Mouse (Mus musculus) limb, embryonic 12.5 days (tissue): ENCODE data around the gene Fam161b. TPM values are rescaled to one million over a fixed set of nuclear protein-coding genes. Genes with fewer than 3 reads are reported as not detected.

ENCODE experiments used
- ATAC-seq: fragments of 200-750 bp; cut with Nextera tagmentation; 2 replicates; pipeline ENCODE4 v1.8.0; 2017; ENCODE audit warnings: low read depth, moderate TSS enrichment; ENCODE audit not compliant: insufficient number of reproducible peaks, insufficient read depth, low FRiP score, low TSS enrichment
- H3K27ac ChIP-seq: fragments of 300-500 bp; sonication (generic); 2 replicates; pipeline ENCODE4 v1.5.1; 2016; ENCODE audit warnings: mild to moderate bottlenecking, moderate library complexity
- H3K27me3 ChIP-seq: fragments of 300-500 bp; sonication (generic); 2 replicates; pipeline ENCODE4 v1.6.1; 2016; ENCODE audit warnings: mild to moderate bottlenecking, moderate library complexity
- H3K36me3 ChIP-seq: fragments of 300-500 bp; sonication (generic); 2 replicates; pipeline ENCODE4 v1.6.1; 2016; ENCODE audit warnings: mild to moderate bottlenecking, moderate library complexity
- H3K4me1 ChIP-seq: fragments of 300-500 bp; sonication (generic); replicated peaks from 2 replicates; pipeline ENCODE4 v1.6.1; 2016
- H3K4me2 ChIP-seq: fragments of 300-500 bp; sonication (generic); 2 replicates; pipeline ENCODE4 v1.6.1; 2016; ENCODE audit warnings: mild to moderate bottlenecking, moderate library complexity
- H3K4me3 ChIP-seq: fragments of 300-500 bp; sonication (generic); replicated peaks from 2 replicates; pipeline ENCODE4 v1.5.1; 2016; ENCODE audit warnings: mild to moderate bottlenecking
- H3K9ac ChIP-seq: fragments of 300-500 bp; sonication (generic); replicated peaks from 2 replicates; pipeline ENCODE4 v1.6.1; 2016; ENCODE audit warnings: mild to moderate bottlenecking, moderate library complexity
- H3K9me3 ChIP-seq: fragments of 300-500 bp; sonication (generic); 2 replicates; pipeline ENCODE4 v1.6.1; 2016; ENCODE audit warnings: mild to moderate bottlenecking, moderate library complexity
- WGBS: fragments of 180-500 bp; shearing (Covaris S2); methylation state at CpG from one replicate; pipeline ENCODE4 v1.1.7; 2016; 5-methylcytosine and 5-hydroxymethylcytosine counted together
- polyA plus RNA-seq: library from polyadenylated mRNA; unstranded; fragments of >200 nt; fragmentation: Nextera tagmentation; extraction: Ambion mirVana; gene quantifications from 2 replicates; pipeline ENCODE4 v1.2.1, GENCODE M21; 2016

Fam161b gene
- polyA plus RNA-seq, 1 experiment from 2014 or later, result 4.0 TPM

- H3K4me1 ChIP-seq, result no peaks in the 10 kb centered on the region
- ATAC-seq, result no peak
- no peak overlapping the region for H3K27ac ChIP-seq
- no peaks in the 10 kb centered on the region for H3K27me3 ChIP-seq
- no peak overlapping the region for H3K9ac ChIP-seq
- H3K4me3 ChIP-seq, result no peak overlapping the region
- 84% methylated on average over 5 of the region's 5 CpGs for WGBS
- H3K9me3 ChIP-seq, result no peaks in the 10 kb centered on the region
- H3K36me3 ChIP-seq, result no peaks in the 10 kb centered on the region
- H3K4me2 ChIP-seq, result no peak overlapping the region
Observed at GRCm38 (mm10) chr12:84398629-84399028, 37.0 kb upstream of the Fam161b start.

DNA sequence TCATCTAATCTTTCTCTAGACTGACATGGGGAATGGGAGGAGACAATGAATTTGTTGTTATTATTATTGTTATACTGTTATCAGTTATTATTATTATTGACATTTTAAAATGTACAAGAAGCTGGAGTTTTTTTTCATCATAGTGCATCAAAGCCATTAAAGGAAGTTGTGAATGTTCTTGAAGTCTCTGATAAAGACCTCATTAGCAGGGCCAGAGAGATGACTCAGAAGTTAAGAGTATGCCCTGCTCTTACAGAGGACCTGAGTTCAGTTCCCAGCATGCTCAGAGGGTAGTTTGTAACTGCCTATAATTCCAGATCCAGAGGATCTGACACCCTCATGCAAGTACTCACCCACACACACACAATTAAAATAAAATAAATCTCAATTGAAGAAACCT, 36.1 kb upstream of the Fam161b start:
- Histone ChIP-seq H3K36me3 (no peaks in the 10 kb centered on the region), H3K27ac (no peak overlapping the region), H3K4me1 (no peaks in the 10 kb centered on the region), H3K4me2 (no peak overlapping the region), H3K27me3 (no peaks in the 10 kb centered on the region), H3K4me3 (no peak overlapping the region), H3K9ac (no peak overlapping the region), H3K9me3 (no peaks in the 10 kb centered on the region)
- ATAC-seq, result no peak

GRCm38 (mm10) chr12:84396947-84397679, 35.5 kb upstream of the Fam161b start:
- Histone ChIP-seq H3K27ac (no peak overlapping the region), H3K36me3 (no peaks in the 10 kb centered on the region), H3K4me3 (no peak overlapping the region), H3K9me3 (no peaks in the 10 kb centered on the region), H3K27me3 (no peaks in the 10 kb centered on the region), H3K4me2 (no peak overlapping the region), H3K9ac (no peak overlapping the region), H3K4me1 (no peaks in the 10 kb centered on the region)
- no peak for ATAC-seq
- WGBS, result 83% methylated on average over 14 of the region's 14 CpGs

DNA sequence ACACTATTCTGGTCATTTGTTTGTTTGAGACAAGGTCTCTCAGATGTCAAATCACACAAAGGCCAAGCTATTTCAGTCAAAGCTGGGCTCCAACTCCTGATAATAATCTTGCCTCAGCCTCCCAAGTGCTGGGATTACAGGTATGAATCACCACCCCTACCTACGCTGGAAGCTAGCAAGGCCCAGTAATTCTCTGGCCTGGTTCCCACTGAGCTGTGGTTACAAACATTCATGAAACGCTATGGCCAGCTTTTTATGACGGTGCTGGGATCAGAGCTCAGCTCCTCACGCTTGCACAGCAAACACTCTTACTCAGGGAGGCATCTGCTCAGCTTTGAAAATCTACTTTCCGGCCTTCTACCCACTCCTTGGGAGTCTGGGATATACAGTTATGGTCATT, 32.2 kb upstream of the Fam161b start:
- Histone ChIP-seq H3K27ac (no peak overlapping the region), H3K9ac (no peak overlapping the region), H3K9me3 (no peaks in the 10 kb centered on the region), H3K27me3 (no peaks in the 10 kb centered on the region), H3K36me3 (no peaks in the 10 kb centered on the region), H3K4me2 (no peak overlapping the region), H3K4me3 (no peak overlapping the region), H3K4me1 (no peaks in the 10 kb centered on the region)
- 82% methylated on average over 5 of the region's 5 CpGs for WGBS
- ATAC-seq, result no peak

GRCm38 (mm10) chr12:84392681-84393080, 31.0 kb upstream of the Fam161b start:
- ATAC-seq, result no peak
- 93% methylated on average over 4 of the region's 4 CpGs for WGBS
- Histone ChIP-seq H3K36me3 (no peaks in the 10 kb centered on the region), H3K4me1 (no peaks in the 10 kb centered on the region), H3K9me3 (no peaks in the 10 kb centered on the region), H3K27ac (no peak overlapping the region), H3K4me3 (no peak overlapping the region), H3K27me3 (no peaks in the 10 kb centered on the region), H3K4me2 (no peak overlapping the region), H3K9ac (no peak overlapping the region)

- H3K27me3 ChIP-seq, result no peaks in the 10 kb centered on the region
- H3K36me3 ChIP-seq, result no peaks in the 10 kb centered on the region
- H3K4me1 ChIP-seq, result no peaks in the 10 kb centered on the region
- H3K9ac ChIP-seq, result no peak overlapping the region
- no peaks in the 10 kb centered on the region for H3K9me3 ChIP-seq
- 71% methylated on average over 6 of the region's 6 CpGs for WGBS
- no peak for ATAC-seq
- no peak overlapping the region for H3K4me2 ChIP-seq
- no peak overlapping the region for H3K4me3 ChIP-seq
- H3K27ac ChIP-seq, result no peak overlapping the region
Observed at GRCm38 (mm10) chr12:84390336-84390735, 28.7 kb upstream of the Fam161b start.

- Histone ChIP-seq H3K4me1 (no peaks in the 10 kb centered on the region), H3K9ac (no peak overlapping the region), H3K27me3 (no peaks in the 10 kb centered on the region), H3K9me3 (no peaks in the 10 kb centered on the region), H3K4me2 (no peak overlapping the region), H3K27ac (no peak overlapping the region), H3K4me3 (no peak overlapping the region), H3K36me3 (peaks cover 4% of the 10 kb centered on the region; the same call in 1 of the 2 replicates)
- ATAC-seq, result no peak
- 76% methylated on average over 14 of the region's 14 CpGs for WGBS
Observed at GRCm38 (mm10) chr12:84388774-84389400, 27.3 kb upstream of the Fam161b start.

- no peaks in the 10 kb centered on the region for H3K9me3 ChIP-seq
- H3K4me1 ChIP-seq, result no peaks in the 10 kb centered on the region
- no peak overlapping the region for H3K4me3 ChIP-seq
- H3K4me2 ChIP-seq, result no peak overlapping the region
- H3K36me3 ChIP-seq, result peaks cover 4% of the 10 kb centered on the region; the same call in 1 of the 2 replicates
- ATAC-seq, result no peak
- no peaks in the 10 kb centered on the region for H3K27me3 ChIP-seq
- 90% methylated on average over 8 of the region's 8 CpGs for WGBS
- no peak overlapping the region for H3K9ac ChIP-seq
- H3K27ac ChIP-seq, result no peak overlapping the region
Observed at GRCm38 (mm10) chr12:84388097-84388496, 26.5 kb upstream of the Fam161b start.

DNA sequence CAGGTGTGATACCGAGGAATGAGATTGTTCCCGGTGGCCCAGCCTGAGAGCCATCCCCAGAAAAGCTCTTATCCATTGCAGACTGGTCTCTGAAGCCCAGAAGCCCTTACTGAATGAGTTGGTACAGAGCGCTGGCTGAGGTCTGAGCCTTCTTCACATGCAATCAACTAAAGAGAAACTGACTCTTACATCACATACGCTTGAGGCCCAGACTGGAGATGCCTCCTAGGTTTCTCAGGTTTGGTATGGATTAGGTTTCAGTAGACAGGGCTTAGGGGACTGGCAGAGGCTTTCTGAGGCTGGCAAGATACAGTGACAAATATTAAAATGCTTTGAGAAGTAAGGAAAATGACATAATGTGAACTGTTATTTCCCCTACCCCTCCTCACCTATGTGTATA, 23.8 kb upstream of the Fam161b start:
- Histone ChIP-seq H3K9ac (no peak overlapping the region), H3K36me3 (peaks cover 4% of the 10 kb centered on the region; the same call in 1 of the 2 replicates), H3K4me2 (no peak overlapping the region), H3K4me3 (no peak overlapping the region), H3K27me3 (no peaks in the 10 kb centered on the region), H3K27ac (no peak overlapping the region), H3K9me3 (no peaks in the 10 kb centered on the region), H3K4me1 (no peaks in the 10 kb centered on the region)
- 86% methylated on average over 4 of the region's 4 CpGs for WGBS
- ATAC-seq, result no peak

GRCm38 (mm10) chr12:84384644-84385081, 23.0 kb upstream of the Fam161b start:
- H3K27ac ChIP-seq, result no peak overlapping the region
- H3K9ac ChIP-seq, result no peak overlapping the region
- ATAC-seq, result no peak
- H3K27me3 ChIP-seq, result no peaks in the 10 kb centered on the region
- H3K36me3 ChIP-seq, result peaks cover 4% of the 10 kb centered on the region; the same call in 1 of the 2 replicates
- H3K4me3 ChIP-seq, result no peak overlapping the region
- WGBS, result 82% methylated on average over 5 of the region's 5 CpGs
- H3K4me1 ChIP-seq, result no peaks in the 10 kb centered on the region
- H3K9me3 ChIP-seq, result no peaks in the 10 kb centered on the region
- no peak overlapping the region for H3K4me2 ChIP-seq

GRCm38 (mm10) chr12:84382369-84382768, 20.7 kb upstream of the Fam161b start:
- Histone ChIP-seq H3K9ac (no peak overlapping the region), H3K27me3 (no peaks in the 10 kb centered on the region), H3K9me3 (no peaks in the 10 kb centered on the region), H3K4me2 (no peak overlapping the region), H3K4me1 (no peaks in the 10 kb centered on the region), H3K27ac (no peak overlapping the region), H3K4me3 (no peak overlapping the region), H3K36me3 (peaks cover 4% of the 10 kb centered on the region; the same call in 1 of the 2 replicates)
- no peak for ATAC-seq
- WGBS, result 88% methylated on average over 4 of the region's 4 CpGs
